Mouse (Mus musculus) stomach, postnatal 0 days (tissue): ENCODE measurements around the gene Foxn3. TPM values are rescaled to one million over a fixed set of nuclear protein-coding genes. Genes with fewer than 3 reads are reported as not detected.

Source experiments
- ATAC-seq: fragments of 200-750 bp; cut with Nextera tagmentation; 2 replicates; pipeline ENCODE4 v1.8.0; 2017; ENCODE audit not compliant: low FRiP score, low TSS enrichment
- DNase-seq: peaks from one replicate; pipeline ENCODE4 v3.0.0-alpha.2; 2016; ENCODE audit warnings: low spot score
- H3K27ac ChIP-seq: fragments of 300-500 bp; sonication (generic); replicated peaks from 2 replicates; pipeline ENCODE4 v1.5.1; 2014; ENCODE audit warnings: mild to moderate bottlenecking, control low read depth
- H3K27me3 ChIP-seq: fragments of 300-500 bp; sonication (generic); 2 replicates; pipeline ENCODE4 v1.6.1; 2014; ENCODE audit warnings: low read length; ENCODE audit not compliant: control insufficient read depth, insufficient read depth
- H3K36me3 ChIP-seq: fragments of 300-500 bp; sonication (generic); 2 replicates; pipeline ENCODE4 v1.6.1; 2014; ENCODE audit warnings: low read length, mixed read lengths; ENCODE audit not compliant: control insufficient read depth, insufficient read depth
- H3K4me1 ChIP-seq: fragments of 300-500 bp; sonication (generic); replicated peaks from 2 replicates; pipeline ENCODE4 v1.6.1; 2014; ENCODE audit warnings: antibody characterized with exemption; ENCODE audit not compliant: control insufficient read depth, insufficient read depth
- H3K4me2 ChIP-seq: fragments of 300-500 bp; sonication (generic); replicated peaks from 2 replicates; pipeline ENCODE4 v1.6.1; 2014; ENCODE audit warnings: low read depth, mild to moderate bottlenecking, control low read depth, moderate library complexity
- H3K4me3 ChIP-seq: fragments of 300-500 bp; sonication (generic); 2 replicates; pipeline ENCODE4 v1.5.1; 2014; ENCODE audit warnings: low read depth, low read length, control low read depth
- H3K9ac ChIP-seq: fragments of 300-500 bp; sonication (generic); 2 replicates; pipeline ENCODE4 v1.6.1; 2014; ENCODE audit warnings: mild to moderate bottlenecking, low read length, control low read depth, mixed read lengths
- H3K9me3 ChIP-seq: fragments of 300-500 bp; sonication (generic); 2 replicates; pipeline ENCODE4 v1.6.1; 2016; ENCODE audit warnings: low read length; ENCODE audit not compliant: control insufficient read depth
- CTCF ChIP-seq: IDR thresholded peaks from 2 replicates; pipeline ENCODE4 v1.5.1; 2016; ENCODE audit warnings: antibody characterized with exemption, low read depth, mild to moderate bottlenecking, moderate library complexity
- EP300 ChIP-seq: optimal IDR thresholded peaks from 2 replicates; pipeline ENCODE3; 2016; ENCODE audit warnings: antibody characterized with exemption
- WGBS: fragments of 180-500 bp; shearing (Covaris S2); extraction: QIAGEN DNeasy Blood & Tissue Kit; methylation state at CpG from one replicate; pipeline ENCODE4 v1.1.7; 2014; 5-methylcytosine and 5-hydroxymethylcytosine counted together
- polyA plus RNA-seq: library from polyadenylated mRNA; unstranded; fragments of >200 nt; fragmentation: Nextera tagmentation; extraction: Ambion mirVana; gene quantifications from 2 replicates; pipeline ENCODE4 v1.2.1, GENCODE M21; 2015

Foxn3 gene
- polyA plus RNA-seq, 1 experiment from 2014 or later, result 40.1 TPM

- WGBS, result 66% methylated on average over 5 of the region's 5 CpGs
- no peak overlapping the region for H3K4me3 ChIP-seq
- no peak for DNase-seq
- H3K27ac ChIP-seq, result no peak overlapping the region; the same call in 1 of the 2 replicates
- no peaks in the 10 kb centered on the region for H3K9me3 ChIP-seq
- ATAC-seq, result no peak
- no peaks in the 10 kb centered on the region for H3K27me3 ChIP-seq
- no peak overlapping the region for H3K4me2 ChIP-seq
- no peak overlapping the region for H3K9ac ChIP-seq
- TF ChIP-seq CTCF (no peak), EP300 (no peak)
- no peaks in the 10 kb centered on the region for H3K36me3 ChIP-seq
- H3K4me1 ChIP-seq, result no peaks in the 10 kb centered on the region
Measured at GRCm38 (mm10) chr12:99394676-99395075, 168.7 kb downstream of the Foxn3 start.

- H3K9me3 ChIP-seq, result no peaks in the 10 kb centered on the region
- H3K4me2 ChIP-seq, result peak overlapping the region; percentile 80
- no peak for TF ChIP-seq CTCF
- TF ChIP-seq EP300, result no peak
- no peak for ATAC-seq
- WGBS, result 60% methylated on average over 11 of the region's 11 CpGs
- no peaks in the 10 kb centered on the region for H3K27me3 ChIP-seq
- H3K27ac ChIP-seq, result peak overlapping the region; percentile 30; the same call in 1 of the 2 replicates
- no peaks in the 10 kb centered on the region for H3K36me3 ChIP-seq
- DNase-seq, result peak; percentile 20
- H3K4me1 ChIP-seq, result no peaks in the 10 kb centered on the region
- H3K4me3 ChIP-seq, result peak overlapping the region; percentile 91
- H3K9ac ChIP-seq, result peak overlapping the region; percentile 89
Measured at GRCm38 (mm10) chr12:99393867-99394630, 169.3 kb downstream of the Foxn3 start.

- ATAC-seq, result peak; percentile 88
- Histone ChIP-seq H3K4me2 (peak overlapping the region; percentile 80), H3K36me3 (no peaks in the 10 kb centered on the region), H3K9ac (peak overlapping the region; percentile 89), H3K27ac (peak overlapping the region; percentile 95), H3K27me3 (no peaks in the 10 kb centered on the region), H3K9me3 (no peaks in the 10 kb centered on the region), H3K4me1 (no peaks in the 10 kb centered on the region), H3K4me3 (peak overlapping the region; percentile 91)
- WGBS, result under 1% methylated on average over 71 of the region's 71 CpGs
- DNase-seq, result peak; percentile 95
- TF ChIP-seq EP300, result no peak
- TF ChIP-seq CTCF, result peak; percentile 65
Measured at GRCm38 (mm10) chr12:99392944-99393866, 170.2 kb downstream of the Foxn3 start.

- Histone ChIP-seq H3K4me2 (peak overlapping the region; percentile 80), H3K9ac (peak overlapping the region; percentile 89), H3K9me3 (no peaks in the 10 kb centered on the region), H3K27me3 (no peaks in the 10 kb centered on the region), H3K36me3 (no peaks in the 10 kb centered on the region), H3K4me1 (no peaks in the 10 kb centered on the region), H3K27ac (peak overlapping the region; percentile 95), H3K4me3 (peak overlapping the region; percentile 91)
- WGBS, result under 1% methylated on average over 84 of the region's 87 CpGs
- no peak for TF ChIP-seq EP300
- TF ChIP-seq CTCF, result no peak
- DNase-seq (peak; percentile 98), ATAC-seq (peak; percentile 88)
Measured at GRCm38 (mm10) chr12:99391942-99392880, 171.2 kb downstream of the Foxn3 start.

DNA sequence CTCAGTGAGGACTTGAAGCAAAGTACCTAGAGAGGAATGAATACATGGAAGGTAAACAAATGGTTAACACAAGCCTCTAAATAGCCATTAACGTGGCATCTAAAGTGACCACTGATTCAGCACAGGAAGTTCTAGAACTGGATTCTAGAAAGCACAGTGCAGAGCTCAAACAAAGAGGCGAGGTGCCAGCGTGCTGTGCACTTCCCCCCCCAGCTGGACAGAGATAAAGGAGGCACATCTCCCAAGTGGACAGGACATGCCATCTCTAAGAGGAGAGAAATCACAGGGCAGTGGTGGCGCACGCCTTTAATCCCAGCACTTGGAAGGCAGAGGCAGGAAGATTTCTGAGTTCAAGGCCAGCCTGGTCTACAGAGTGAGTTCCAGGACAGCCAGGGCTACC lies 173.0 kb downstream of the Foxn3 start:
- Histone ChIP-seq H3K9me3 (no peaks in the 10 kb centered on the region), H3K4me3 (no peak overlapping the region), H3K4me2 (no peak overlapping the region), H3K36me3 (no peaks in the 10 kb centered on the region), H3K9ac (no peak overlapping the region), H3K27ac (no peak overlapping the region), H3K4me1 (0 out of 2 replicates have a peak, but pooled peaks cover 2% of the 10 kb centered on the region), H3K27me3 (no peaks in the 10 kb centered on the region)
- ATAC-seq (no peak), DNase-seq (no peak)
- 74% methylated on average over 5 of the region's 5 CpGs for WGBS
- no peak for TF ChIP-seq CTCF
- TF ChIP-seq EP300, result no peak
